Mouse (Mus musculus) midbrain, embryonic 16.5 days (tissue): ENCODE results near the gene Gsn. TPM values are rescaled to one million over a fixed set of nuclear protein-coding genes. Genes with fewer than 3 reads are reported as not detected.
A peak's percentile ranks its signal among the peaks of the same experiment; 100 is the strongest.

ENCODE experiments used
- ATAC-seq: fragments of 200-750 bp; cut with Nextera tagmentation; 2 replicates; pipeline ENCODE4 v1.8.0; 2017; ENCODE audit warnings: moderate TSS enrichment
- H3K27ac ChIP-seq: fragments of 300-500 bp; sonication (generic); 2 replicates; pipeline ENCODE4 v1.5.1; 2014; ENCODE audit warnings: mild to moderate bottlenecking, low read length, mixed read lengths
- H3K27me3 ChIP-seq: fragments of 300-500 bp; sonication (generic); 2 replicates; pipeline ENCODE4 v1.6.1; 2014; ENCODE audit warnings: low read depth, low read length, mixed read lengths; ENCODE audit not compliant: control insufficient read depth, insufficient read depth
- H3K36me3 ChIP-seq: fragments of 300-500 bp; sonication (generic); 2 replicates; pipeline ENCODE4 v1.6.1; 2014; ENCODE audit warnings: mild to moderate bottlenecking, low read length, moderate library complexity, mixed read lengths; ENCODE audit not compliant: control insufficient read depth, insufficient read depth
- H3K4me1 ChIP-seq: fragments of 300-500 bp; sonication (generic); 2 replicates; pipeline ENCODE4 v1.6.1; 2014; ENCODE audit warnings: mild to moderate bottlenecking, low read length, mixed read lengths; ENCODE audit not compliant: control insufficient read depth, insufficient read depth
- H3K4me2 ChIP-seq: fragments of 300-500 bp; sonication (generic); 2 replicates; pipeline ENCODE4 v1.6.1; 2014; ENCODE audit warnings: mild to moderate bottlenecking, low read length, mixed read lengths
- H3K4me3 ChIP-seq: fragments of 300-500 bp; sonication (generic); 2 replicates; pipeline ENCODE4 v1.5.1; 2014; ENCODE audit warnings: low read depth, mild to moderate bottlenecking, low read length, moderate library complexity, mixed read lengths
- H3K9ac ChIP-seq: fragments of 300-500 bp; sonication (generic); 2 replicates; pipeline ENCODE4 v1.6.1; 2014; ENCODE audit warnings: low read depth, low read length, mixed read lengths
- H3K9me3 ChIP-seq: fragments of 300-500 bp; sonication (generic); replicated peaks from 2 replicates; pipeline ENCODE4 v1.6.1; 2014; ENCODE audit warnings: mild to moderate bottlenecking, low read length, mixed read lengths; ENCODE audit not compliant: control insufficient read depth, poor library complexity, severe bottlenecking
- WGBS: fragments of 180-500 bp; shearing (Covaris S2); extraction: QIAGEN DNeasy Blood & Tissue Kit; methylation state at CpG from one replicate; pipeline ENCODE4 v1.1.7; 2014; 5-methylcytosine and 5-hydroxymethylcytosine counted together
- polyA plus RNA-seq: library from polyadenylated mRNA; unstranded; fragments of >200 nt; fragmentation: Nextera tagmentation; extraction: Ambion mirVana; gene quantifications from 2 replicates; pipeline ENCODE4 v1.2.1, GENCODE M21; 2015

Gsn gene
- polyA plus RNA-seq, 1 experiment from 2014 or later, result 20.5 TPM

DNA sequence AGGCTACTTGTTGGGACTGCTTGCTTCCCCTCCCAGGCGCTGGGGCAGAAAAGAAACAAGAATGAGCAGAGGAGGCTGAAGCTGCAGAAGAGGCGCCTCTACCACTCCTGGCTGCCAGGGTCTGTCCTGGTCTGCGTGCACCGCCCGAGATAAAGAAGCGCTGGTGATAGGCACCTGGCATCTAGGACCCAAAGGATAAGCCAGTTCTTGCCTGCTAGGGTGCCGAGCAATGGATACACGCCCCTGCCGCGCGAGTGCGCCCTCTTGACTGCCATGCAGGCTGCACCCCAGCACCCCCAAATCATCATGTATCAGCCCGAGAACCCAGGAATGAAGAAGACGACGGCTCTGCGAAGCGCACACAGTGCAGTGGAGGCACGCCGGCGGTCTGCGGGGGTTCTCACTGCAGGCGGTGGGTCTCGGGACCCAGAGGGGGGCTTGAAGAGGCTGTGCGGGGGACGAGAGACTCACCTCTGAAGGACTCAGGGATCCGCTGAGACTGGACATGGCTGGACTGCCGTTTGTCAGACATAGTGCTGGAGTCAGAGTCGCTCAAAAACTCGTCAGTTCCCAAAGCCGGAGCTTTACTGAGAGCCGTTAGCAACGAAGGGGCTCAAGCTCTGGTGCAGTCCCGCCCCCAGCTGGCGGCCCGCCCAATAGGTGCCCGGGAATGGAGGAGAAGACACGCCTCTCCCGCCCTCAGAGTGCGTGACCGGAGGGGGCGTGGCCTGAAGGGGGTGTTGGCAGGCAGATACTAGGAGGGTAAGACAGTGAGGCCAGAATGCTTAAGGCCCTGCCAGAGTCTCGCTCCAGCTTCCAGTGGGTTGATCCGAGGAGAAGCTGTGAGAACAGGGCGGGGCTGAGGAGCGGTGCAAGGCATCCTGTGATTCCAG, 80.5 kb downstream of the Gsn start, which contains the start of gene Stom:
TSS of gene Stom (minus strand) at position 589 of the 893 bp plus-strand sequence.
- no peaks in the 10 kb centered on the region for H3K27me3 ChIP-seq

DNA sequence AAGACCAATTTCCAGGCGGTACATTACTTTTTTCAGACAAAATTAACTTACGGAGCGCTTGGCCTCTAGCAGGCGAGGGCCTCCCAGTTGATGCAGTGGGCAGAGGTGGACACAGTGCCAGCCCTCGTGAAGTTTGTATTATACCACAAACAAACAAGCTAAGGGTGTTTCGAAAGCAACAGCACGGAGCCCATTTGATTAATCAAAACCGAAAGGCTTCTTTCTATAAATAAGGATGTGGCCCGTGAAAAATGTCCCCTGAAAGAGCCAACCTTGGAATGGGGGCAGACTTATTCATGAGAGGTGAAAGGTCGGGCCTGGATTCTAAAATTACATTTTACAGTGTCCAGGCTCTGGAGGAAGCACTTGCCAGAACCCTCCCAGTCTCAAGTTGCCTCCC, 81.2 kb downstream of the Gsn start:
- no peak; the same call in 1 of the 2 replicates for ATAC-seq
- Histone ChIP-seq H3K36me3 (no peaks in the 10 kb centered on the region), H3K9ac (peak overlapping the region; percentile 65; the same call in 1 of the 2 replicates), H3K9me3 (no peaks in the 10 kb centered on the region), H3K4me3 (peak overlapping the region; percentile 59), H3K4me2 (peak overlapping the region; percentile 90), H3K4me1 (peaks cover 12% of the 10 kb centered on the region), H3K27ac (peak overlapping the region; percentile 20; the same call in 1 of the 2 replicates), H3K27me3 (no peaks in the 10 kb centered on the region)
- WGBS, result 51% methylated on average over 10 of the region's 10 CpGs

More for the DNA sequence above, 80.5 kb downstream of the Gsn start, which contains the start of gene Stom:
- H3K27ac ChIP-seq, result peak within 1 kb of the TSS; percentile 70
- peaks cover 12% of the 10 kb centered on the region for H3K4me1 ChIP-seq
- peak; percentile 97 for ATAC-seq
- WGBS, result under 1% methylated on average over 44 of the region's 45 CpGs
- H3K9ac ChIP-seq, result peak within 1 kb of the TSS; percentile 65
- H3K4me3 ChIP-seq, result peak within 1 kb of the TSS; percentile 59
- no peaks in the 10 kb centered on the region for H3K36me3 ChIP-seq
- H3K9me3 ChIP-seq, result no peaks in the 10 kb centered on the region
- H3K4me2 ChIP-seq, result peak within 1 kb of the TSS; percentile 90

DNA sequence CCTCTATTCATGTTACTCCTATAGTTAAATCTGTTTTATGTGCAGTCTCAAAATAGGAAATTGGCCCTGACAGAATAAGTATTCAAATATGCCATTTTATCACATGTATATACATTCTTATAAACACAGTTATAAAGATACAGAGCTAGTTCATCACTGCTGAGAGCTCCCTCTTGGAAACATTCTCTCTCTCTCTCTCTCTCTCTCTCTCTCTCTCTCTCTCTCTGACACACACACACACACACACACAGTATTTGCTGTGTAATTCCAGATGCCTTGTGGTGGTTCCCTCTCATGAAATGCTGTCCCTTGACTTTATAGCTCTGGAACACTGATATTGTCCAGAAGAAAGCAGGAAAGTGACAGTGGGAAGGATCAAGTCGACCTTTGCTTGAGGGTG, 81.9 kb downstream of the Gsn start:
- Histone ChIP-seq H3K36me3 (no peaks in the 10 kb centered on the region), H3K4me2 (no peak overlapping the region), H3K9ac (no peak overlapping the region), H3K27ac (no peak overlapping the region), H3K27me3 (no peaks in the 10 kb centered on the region), H3K4me1 (peaks cover 12% of the 10 kb centered on the region), H3K9me3 (no peaks in the 10 kb centered on the region), H3K4me3 (no peak overlapping the region)
- WGBS, result 82% methylated on average over 1 of the region's 1 CpGs
- no peak for ATAC-seq

DNA sequence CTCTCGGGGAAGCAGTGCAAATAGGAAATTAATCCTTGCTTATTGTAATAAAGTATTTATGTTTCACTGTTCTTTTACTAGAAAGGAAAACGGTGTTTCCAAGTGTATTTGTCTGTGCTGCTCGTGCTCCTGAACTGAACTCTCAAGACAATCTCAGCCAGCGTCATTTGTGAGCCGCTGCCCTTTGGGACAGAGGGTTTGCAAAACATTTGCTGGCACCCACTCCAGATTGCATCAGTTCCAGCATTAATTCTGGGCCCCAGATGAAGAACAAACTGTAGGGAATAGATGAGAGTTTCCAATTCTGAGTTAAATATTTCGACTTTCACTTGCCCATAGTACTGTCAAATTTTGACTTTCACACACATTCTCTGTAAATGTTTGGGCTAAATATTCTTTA, 82.5 kb downstream of the Gsn start:
- Histone ChIP-seq H3K4me1 (peaks cover 12% of the 10 kb centered on the region), H3K4me3 (no peak overlapping the region), H3K9me3 (no peaks in the 10 kb centered on the region), H3K27me3 (no peaks in the 10 kb centered on the region), H3K9ac (no peak overlapping the region), H3K36me3 (no peaks in the 10 kb centered on the region), H3K27ac (no peak overlapping the region), H3K4me2 (no peak overlapping the region)
- 84% methylated on average over 6 of the region's 6 CpGs for WGBS
- ATAC-seq, result no peak

DNA sequence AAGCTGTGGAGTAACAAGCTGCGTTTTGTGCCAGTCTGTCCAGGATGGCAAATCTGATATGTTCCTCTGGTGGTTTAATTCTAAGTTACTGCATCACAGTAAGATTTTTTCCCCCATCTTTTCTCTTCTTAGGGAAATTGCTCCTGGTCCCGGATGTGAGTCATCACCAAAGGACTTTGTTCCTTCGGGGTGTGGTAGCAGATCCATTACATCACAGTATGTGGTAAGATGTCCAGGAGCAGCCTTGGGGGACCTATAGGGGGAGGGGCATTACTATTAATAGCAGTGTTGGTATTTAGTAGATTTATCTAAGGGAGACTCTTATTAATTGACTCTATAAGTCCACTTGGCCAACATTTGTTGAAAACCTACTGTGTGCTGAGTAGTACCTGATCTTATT, 86.4 kb downstream of the Gsn start:
- H3K4me2 ChIP-seq, result no peak overlapping the region
- no peaks in the 10 kb centered on the region for H3K27me3 ChIP-seq
- H3K4me3 ChIP-seq, result no peak overlapping the region
- H3K36me3 ChIP-seq, result no peaks in the 10 kb centered on the region
- H3K27ac ChIP-seq, result no peak overlapping the region
- H3K9ac ChIP-seq, result no peak overlapping the region
- H3K9me3 ChIP-seq, result no peaks in the 10 kb centered on the region
- no peak for ATAC-seq
- no peaks in the 10 kb centered on the region for H3K4me1 ChIP-seq
- WGBS, result 87% methylated on average over 3 of the region's 3 CpGs

DNA sequence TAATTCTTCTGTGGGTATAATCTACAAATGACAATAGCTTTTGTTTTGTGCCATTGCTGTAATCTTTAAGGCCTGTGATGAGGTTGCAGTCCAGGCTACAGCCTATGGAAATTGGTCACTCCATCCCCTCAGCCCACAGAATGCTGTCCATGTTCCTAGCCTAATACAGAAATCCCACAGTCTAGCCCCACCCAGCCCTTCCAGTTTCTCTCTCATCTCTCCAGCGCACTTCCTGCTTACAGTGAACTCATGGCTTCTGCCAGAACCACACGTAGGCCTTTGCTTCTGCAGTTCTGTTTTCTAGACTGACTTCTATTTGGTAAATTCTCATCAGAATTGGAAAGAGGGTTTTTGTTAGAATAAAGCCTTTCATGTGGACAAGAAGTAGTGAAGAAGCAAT, 89.8 kb downstream of the Gsn start:
- Histone ChIP-seq H3K27ac (no peak overlapping the region), H3K9me3 (no peaks in the 10 kb centered on the region), H3K4me3 (no peak overlapping the region), H3K4me2 (no peak overlapping the region), H3K27me3 (no peaks in the 10 kb centered on the region), H3K9ac (no peak overlapping the region), H3K36me3 (no peaks in the 10 kb centered on the region), H3K4me1 (no peaks in the 10 kb centered on the region)
- no peak for ATAC-seq
- 83% methylated on average over 2 of the region's 2 CpGs for WGBS

DNA sequence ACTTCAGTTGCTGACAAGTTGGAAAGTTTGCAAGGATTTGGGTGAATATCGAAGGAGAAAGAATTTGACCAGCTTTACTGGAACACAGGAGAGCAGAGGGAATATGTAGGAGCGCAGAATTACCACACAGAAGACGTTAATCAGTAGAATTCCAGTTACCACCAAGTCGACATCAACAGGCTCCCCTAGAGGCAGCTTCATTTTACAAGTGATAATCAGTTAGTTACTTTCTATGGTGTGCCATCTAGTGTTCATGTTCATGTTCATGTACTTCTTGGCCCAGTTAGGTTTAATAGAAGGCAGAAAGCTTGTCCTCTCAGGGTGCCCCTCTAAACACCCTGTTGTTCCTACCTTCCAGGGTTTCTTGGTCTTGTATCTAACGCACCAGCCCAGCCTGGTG, 93.0 kb downstream of the Gsn start:
- no peaks in the 10 kb centered on the region for H3K4me1 ChIP-seq
- WGBS, result 59% methylated on average over 5 of the region's 5 CpGs
- ATAC-seq, result no peak
- no peak overlapping the region for H3K27ac ChIP-seq
- no peaks in the 10 kb centered on the region for H3K27me3 ChIP-seq
- no peak overlapping the region for H3K4me3 ChIP-seq
- no peaks in the 10 kb centered on the region for H3K9me3 ChIP-seq
- H3K4me2 ChIP-seq, result no peak overlapping the region
- H3K36me3 ChIP-seq, result no peaks in the 10 kb centered on the region
- no peak overlapping the region for H3K9ac ChIP-seq

Other genes starting within 250 kb of the Gsn start
- gene Hc, start 194.9 kb upstream of the Gsn start, polyA plus RNA-seq, result 1.1 TPM in 2 replicates
- 0.41 and 0.80 TPM in 2 replicates for gene AI182371, start 154.8 kb upstream of the Gsn start, polyA plus RNA-seq
- 10.6 TPM in 2 replicates for gene Cntrl, start 146.9 kb upstream of the Gsn start, polyA plus RNA-seq
- 470 and 473 TPM in 2 replicates for gene Rab14, start 55.3 kb upstream of the Gsn start, polyA plus RNA-seq
- gene Stom, start 80.6 kb downstream of the Gsn start, polyA plus RNA-seq, result 14.5 and 17.6 TPM in 2 replicates
- gene 4930568D16Rik, start 111.3 kb downstream of the Gsn start, polyA plus RNA-seq, result not detected in 2 replicates
- gene 4930402F06Rik, start 140.8 kb downstream of the Gsn start, polyA plus RNA-seq, result not detected in 2 replicates
- 6.1 and 6.4 TPM in 2 replicates for gene Ggta1, start 206.9 kb downstream of the Gsn start, polyA plus RNA-seq